Mouse (Mus musculus) embryonic facial prominence, embryonic 14.5 days (tissue): ENCODE results near the gene Rbm12. TPM values are rescaled to one million over a fixed set of nuclear protein-coding genes. Genes with fewer than 3 reads are reported as not detected.

ENCODE experiments used
- ATAC-seq: fragments of 200-750 bp; cut with Nextera tagmentation; 2 replicates; pipeline ENCODE4 v1.8.0; 2017; ENCODE audit warnings: low read depth, moderate number of reproducible peaks, moderate TSS enrichment
- DNase-seq: peaks from one replicate; pipeline ENCODE4 v3.0.0-alpha.2; 2015; ENCODE audit warnings: low spot score
- H3K27ac ChIP-seq: fragments of 300-500 bp; sonication (generic); replicated peaks from 2 replicates; pipeline ENCODE4 v1.5.1; 2014; ENCODE audit warnings: low read depth, mild to moderate bottlenecking, low read length, moderate library complexity
- H3K27me3 ChIP-seq: fragments of 300-500 bp; sonication (generic); replicated peaks from 2 replicates; pipeline ENCODE4 v1.6.1; 2014; ENCODE audit warnings: low read length; ENCODE audit not compliant: control insufficient read depth, insufficient read depth
- H3K36me3 ChIP-seq: fragments of 300-500 bp; sonication (generic); 2 replicates; pipeline ENCODE4 v1.6.1; 2014; ENCODE audit warnings: low read length, mixed read lengths; ENCODE audit not compliant: control insufficient read depth, insufficient read depth
- H3K4me1 ChIP-seq: fragments of 300-500 bp; sonication (generic); 2 replicates; pipeline ENCODE4 v1.6.1; 2014; ENCODE audit warnings: antibody characterized with exemption, low read length; ENCODE audit not compliant: control insufficient read depth, insufficient read depth
- H3K4me2 ChIP-seq: fragments of 300-500 bp; sonication (generic); 2 replicates; pipeline ENCODE4 v1.6.1; 2014; ENCODE audit warnings: low read depth, mild to moderate bottlenecking, low read length, moderate library complexity, mixed read lengths
- H3K4me3 ChIP-seq: fragments of 300-500 bp; sonication (generic); 2 replicates; pipeline ENCODE4 v1.5.1; 2014; ENCODE audit warnings: low read depth, mild to moderate bottlenecking, low read length
- H3K9ac ChIP-seq: fragments of 300-500 bp; sonication (generic); 2 replicates; pipeline ENCODE4 v1.6.1; 2014; ENCODE audit warnings: low read depth, mild to moderate bottlenecking, low read length, moderate library complexity, mixed read lengths
- H3K9me3 ChIP-seq: fragments of 300-500 bp; sonication (generic); 2 replicates; pipeline ENCODE4 v1.6.1; 2016; ENCODE audit warnings: low read length; ENCODE audit not compliant: control insufficient read depth
- WGBS: fragments of 180-500 bp; shearing (Covaris S2); extraction: QIAGEN DNeasy Blood & Tissue Kit; methylation state at CpG from one replicate; pipeline ENCODE4 v1.1.7; 2014; 5-methylcytosine and 5-hydroxymethylcytosine counted together
- polyA plus RNA-seq: library from polyadenylated mRNA; unstranded; fragments of >200 nt; fragmentation: Nextera tagmentation; extraction: Ambion mirVana; gene quantifications from 2 replicates; pipeline ENCODE4 v1.2.1, GENCODE M21; 2014

Rbm12 gene
- polyA plus RNA-seq, 1 experiment from 2014 or later = 26.2 TPM

GRCm38 (mm10) chr2:156089799-156090198 is 22.0 kb downstream of the Rbm12 start:
- Histone ChIP-seq H3K4me3 (no peak overlapping the region), H3K9me3 (no peaks in the 10 kb centered on the region), H3K4me1 (no peaks in the 10 kb centered on the region), H3K27me3 (no peaks in the 10 kb centered on the region), H3K36me3 (peaks cover 13% of the 10 kb centered on the region), H3K4me2 (no peak overlapping the region), H3K27ac (no peak overlapping the region), H3K9ac (no peak overlapping the region)
- DNase-seq (no peak), ATAC-seq (no peak)
- WGBS = 89% methylated on average over 1 of the region's 1 CpGs

- no peak overlapping the region for H3K4me3 ChIP-seq
- ATAC-seq = no peak
Observed at GRCm38 (mm10) chr2:156087391-156088110, 24.2 kb downstream of the Rbm12 start.

GRCm38 (mm10) chr2:156084541-156084940 is 27.2 kb downstream of the Rbm12 start:
- ATAC-seq (no peak), DNase-seq (no peak)
- Histone ChIP-seq H3K4me3 (no peak overlapping the region), H3K36me3 (peaks cover 2% of the 10 kb centered on the region; the same call in 1 of the 2 replicates), H3K27me3 (no peaks in the 10 kb centered on the region), H3K9me3 (no peaks in the 10 kb centered on the region), H3K27ac (no peak overlapping the region), H3K4me1 (no peaks in the 10 kb centered on the region), H3K9ac (no peak overlapping the region), H3K4me2 (no peak overlapping the region)
- WGBS = 86% methylated on average over 3 of the region's 3 CpGs

More at GRCm38 (mm10) chr2:156087391-156088110, 24.2 kb downstream of the Rbm12 start:
- DNase-seq = no peak
- H3K27ac ChIP-seq = no peak overlapping the region
- peaks cover 13% of the 10 kb centered on the region for H3K36me3 ChIP-seq
- H3K9ac ChIP-seq = no peak overlapping the region
- H3K9me3 ChIP-seq = no peaks in the 10 kb centered on the region
- no peaks in the 10 kb centered on the region for H3K4me1 ChIP-seq
- no peaks in the 10 kb centered on the region for H3K27me3 ChIP-seq
- WGBS = 89% methylated on average over 7 of the region's 7 CpGs
- H3K4me2 ChIP-seq = no peak overlapping the region

GRCm38 (mm10) chr2:156080391-156080790 is 31.4 kb downstream of the Rbm12 start:
- H3K4me2 ChIP-seq = no peak overlapping the region
- DNase-seq (no peak), ATAC-seq (no peak)
- no peak overlapping the region for H3K9ac ChIP-seq
- no peaks in the 10 kb centered on the region for H3K27me3 ChIP-seq
- H3K27ac ChIP-seq = no peak overlapping the region
- H3K4me1 ChIP-seq = no peaks in the 10 kb centered on the region
- no peak overlapping the region for H3K4me3 ChIP-seq
- WGBS = 90% methylated on average over 7 of the region's 7 CpGs
- no peaks in the 10 kb centered on the region for H3K9me3 ChIP-seq
- peaks cover 33% of the 10 kb centered on the region for H3K36me3 ChIP-seq

GRCm38 (mm10) chr2:156079674-156080073 is 32.1 kb downstream of the Rbm12 start:
- Histone ChIP-seq H3K9ac (no peak overlapping the region), H3K9me3 (no peaks in the 10 kb centered on the region), H3K36me3 (peaks cover 41% of the 10 kb centered on the region), H3K4me1 (no peaks in the 10 kb centered on the region), H3K4me3 (no peak overlapping the region), H3K27ac (no peak overlapping the region), H3K4me2 (no peak overlapping the region), H3K27me3 (no peaks in the 10 kb centered on the region)
- ATAC-seq = no peak
- no peak for DNase-seq
- 42% methylated on average over 4 of the region's 4 CpGs for WGBS

- Histone ChIP-seq H3K4me1 (no peaks in the 10 kb centered on the region), H3K9ac (no peak overlapping the region), H3K9me3 (no peaks in the 10 kb centered on the region), H3K4me2 (no peak overlapping the region), H3K27me3 (no peaks in the 10 kb centered on the region), H3K4me3 (no peak overlapping the region), H3K27ac (no peak overlapping the region), H3K36me3 (peaks cover 46% of the 10 kb centered on the region)
- DNase-seq (no peak), ATAC-seq (no peak)
- WGBS = 84% methylated on average over 8 of the region's 8 CpGs
Observed at GRCm38 (mm10) chr2:156079183-156079560, 32.6 kb downstream of the Rbm12 start.

DNA sequence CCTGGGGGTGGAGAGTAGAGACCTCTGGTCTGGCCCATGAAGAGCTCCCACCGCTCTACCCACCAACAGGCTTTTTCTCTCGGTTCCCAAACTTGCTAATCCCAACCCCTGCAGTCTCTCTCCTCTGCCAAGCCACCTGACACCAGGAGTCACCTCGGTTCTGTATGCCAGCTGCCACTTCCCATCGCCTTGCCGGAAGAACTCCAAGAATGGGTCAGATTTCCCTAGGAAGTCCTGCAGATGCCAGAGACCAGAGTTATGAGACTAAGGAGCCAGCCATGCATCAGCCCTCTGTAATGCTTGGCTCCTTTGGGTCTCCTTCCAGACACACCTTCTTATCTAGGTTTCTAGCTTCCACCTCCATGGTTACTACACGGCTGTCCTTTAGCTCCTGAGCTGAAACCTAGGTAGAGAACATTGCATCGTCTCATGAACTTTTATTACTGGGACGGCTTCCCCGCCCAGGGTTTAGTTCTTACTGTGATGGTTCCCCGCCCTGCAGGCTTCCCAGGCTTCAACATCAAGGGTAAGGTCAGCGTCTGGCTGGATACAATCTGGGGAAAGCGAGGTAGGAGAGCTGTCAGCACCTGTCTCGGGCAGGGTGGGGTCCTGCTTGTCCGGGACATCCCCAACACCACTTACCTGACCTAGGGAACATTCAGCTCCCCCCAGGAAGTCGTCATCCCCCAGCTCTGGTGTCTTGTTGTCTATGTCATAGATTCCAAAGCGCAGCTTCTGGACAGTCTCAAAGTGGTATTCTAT is 33.2 kb downstream of the Rbm12 start:
- H3K4me2 ChIP-seq = no peak overlapping the region
- H3K4me1 ChIP-seq = no peaks in the 10 kb centered on the region
- H3K27ac ChIP-seq = no peak overlapping the region
- ATAC-seq (no peak), DNase-seq (no peak)
- no peaks in the 10 kb centered on the region for H3K9me3 ChIP-seq
- peaks cover 51% of the 10 kb centered on the region for H3K36me3 ChIP-seq
- H3K4me3 ChIP-seq = no peak overlapping the region
- WGBS = 91% methylated on average over 16 of the region's 16 CpGs
- no peak overlapping the region for H3K9ac ChIP-seq
- no peaks in the 10 kb centered on the region for H3K27me3 ChIP-seq

DNA sequence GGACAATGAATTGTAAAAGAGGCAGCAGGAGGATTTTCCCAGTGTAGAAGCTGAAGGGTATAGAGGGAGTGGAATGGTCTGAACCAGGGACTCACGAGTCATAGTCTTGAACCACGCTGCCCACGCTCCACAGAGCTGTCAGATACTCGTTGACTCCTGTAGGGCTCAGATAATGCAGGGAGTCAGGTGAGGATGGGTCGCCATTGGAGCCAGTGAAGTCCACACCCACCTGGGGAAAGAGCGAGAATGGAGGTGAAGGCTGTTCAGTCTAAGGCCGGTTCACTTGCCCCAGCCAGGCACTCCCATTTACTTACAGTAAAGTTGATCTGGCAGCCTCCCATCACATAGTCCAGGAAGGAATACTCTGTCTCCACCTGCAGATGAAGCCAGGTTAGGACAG is 34.3 kb downstream of the Rbm12 start:
- no peak for ATAC-seq
- H3K4me3 ChIP-seq = no peak overlapping the region
- WGBS = 91% methylated on average over 7 of the region's 7 CpGs

More for the DNA sequence above, 34.3 kb downstream of the Rbm12 start:
- Histone ChIP-seq H3K27me3 (no peaks in the 10 kb centered on the region), H3K9me3 (no peaks in the 10 kb centered on the region), H3K36me3 (peaks cover 63% of the 10 kb centered on the region), H3K4me2 (no peak overlapping the region), H3K9ac (no peak overlapping the region), H3K4me1 (no peaks in the 10 kb centered on the region), H3K27ac (no peak overlapping the region)
- DNase-seq = no peak
